Comparison of ENCODE assay signal across 26 mouse cellular contexts in genomic region chr3:101574463-101575193, GRCm38 (mm10). TPM values are rescaled to one million over a fixed set of nuclear protein-coding genes. Genes with fewer than 3 reads are reported as not detected.
DNase-seq lines count a peak whose midpoint lies in the region; ATAC-seq and TF ChIP-seq lines count a peak whose summit lies in the region.
"Had no signal": no experiment of that assay in that cellular context is flagged by ENCODE, and none has a peak within 500 bp of the region (broad histone marks: within the 10 kb centered on the region; RNA-seq: fewer than 3 reads in every experiment).

No protein-coding gene starts in this region.

- H3K9ac ChIP-seq in heart, embryonic 15.5 days = no peak overlapping the region
- H3K9ac ChIP-seq: embryonic facial prominence, embryonic 15.5 days; forebrain, embryonic 12.5 days; forebrain, postnatal 0 days; hindbrain, embryonic 13.5 days; liver, embryonic 15.5 days; lung, embryonic 14.5 days had no signal

- H3K4me1 ChIP-seq in heart, embryonic 15.5 days (replicated peaks) = peaks cover 21% of the 10 kb centered on the region
- no peaks in the 10 kb centered on the region for H3K4me1 ChIP-seq in small intestine, adult 2 months (ENCODE audit: control insufficient read depth, insufficient read depth, insufficient read length, low read length)

- H3K36me3 ChIP-seq in heart, embryonic 15.5 days = peaks cover 44% of the 10 kb centered on the region
- peaks cover 49% of the 10 kb centered on the region for H3K36me3 ChIP-seq in small intestine, adult 2 months (ENCODE audit: control insufficient read depth, insufficient read depth, low read length)

- WGBS in heart, embryonic 15.5 days = 73% methylated on average over 3 of the region's 3 CpGs
- WGBS in small intestine, adult 2 months = 87% methylated on average over 3 of the region's 3 CpGs

- DNase-seq in adrenal gland, postnatal 14 days = peak; percentile 61
- DNase-seq in adrenal gland, postnatal 25 days = no peak
- DNase-seq in heart, adult 9 months (ENCODE audit: low spot score in 2 of 2) = no peak
- DNase-seq in kidney, adult 9 months = peak; percentile 35
- DNase-seq in kidney, postnatal 10 days = no peak
- DNase-seq in left cerebral cortex, adult 11 months (ENCODE audit: low spot score) = no peak
- DNase-seq: cerebellum, adult 11-12 months; cerebellum, postnatal 10 days; forebrain, postnatal 0 days; lung, embryonic 14.5 days; lung, postnatal 14 days; midbrain, embryonic 14.5 days; right cerebral cortex, postnatal 25 days; spleen, adult 18-20 months; thymus, adult 18-20 months; thymus, postnatal 25 days had no signal

- H3K9me3 ChIP-seq in heart, embryonic 15.5 days (replicated peaks) = no peaks in the 10 kb centered on the region
- H3K9me3 ChIP-seq: embryonic facial prominence, embryonic 15.5 days; hindbrain, embryonic 13.5 days; liver, embryonic 15.5 days had no signal

- no peak overlapping the region for H3K4me2 ChIP-seq in heart, embryonic 15.5 days
- H3K4me2 ChIP-seq: embryonic facial prominence, embryonic 15.5 days; forebrain, embryonic 12.5 days; hindbrain, embryonic 13.5 days; liver, embryonic 15.5 days; lung, embryonic 14.5 days had no signal

- H3K27me3 ChIP-seq in heart, embryonic 15.5 days = no peaks in the 10 kb centered on the region
- H3K27me3 ChIP-seq in small intestine, adult 2 months (ENCODE audit: control insufficient read depth, insufficient read depth, low read length) = no peaks in the 10 kb centered on the region
- H3K27me3 ChIP-seq: embryonic facial prominence, embryonic 15.5 days; forebrain, embryonic 12.5 days; hindbrain, embryonic 13.5 days; liver, embryonic 15.5 days; Patski had no signal

- ATAC-seq in heart, embryonic 15.5 days (replicated peaks; ENCODE audit: insufficient number of reproducible peaks, insufficient read depth, low FRiP score, low read depth) = no peak
- ATAC-seq: forebrain, postnatal 0 days; intestine, embryonic 16.5 days; Patski had no signal

- H3K27ac ChIP-seq in heart, embryonic 15.5 days = peak overlapping the region; percentile 42; the same call in 1 of the 2 replicates
- H3K27ac ChIP-seq in small intestine, adult 2 months (ENCODE audit: insufficient read depth, low read depth, low read length) = peak overlapping the region; percentile 15; the same call in 1 of the 2 replicates
- H3K27ac ChIP-seq: embryonic facial prominence, embryonic 15.5 days; forebrain, embryonic 12.5 days; heart, adult 2 months; hindbrain, embryonic 13.5 days; liver, embryonic 15.5 days; stomach, postnatal 0 days had no signal

- H3K4me3 ChIP-seq in heart, embryonic 15.5 days = no peak overlapping the region
- no peak overlapping the region for H3K4me3 ChIP-seq in small intestine, adult 2 months (ENCODE audit: low read depth, low read length)
- H3K4me3 ChIP-seq: embryonic facial prominence, embryonic 15.5 days; forebrain, embryonic 12.5 days; heart, adult 2 months; hindbrain, embryonic 13.5 days; liver, embryonic 15.5 days had no signal

- TF ChIP-seq POLR2A in small intestine, adult 2 months (IDR thresholded peaks at IDR 0.05; ENCODE audit: low read depth, low read length) = no peak

- no peak for TF ChIP-seq CTCF in small intestine, adult 2 months (IDR thresholded peaks at IDR 0.05; ENCODE audit: extremely low read depth, insufficient read length, insufficient replicate concordance, low read depth, low read length)

RNA-seq across cellular contexts. Expression of gene Atp1a1, which starts 29.9 kb away (rescaled TPM):
- 548 and 554 TPM in 2 replicates for total RNA-seq in adrenal gland, postnatal 14 days (2021)
- 768 and 861 TPM in 2 replicates for total RNA-seq in adrenal gland, postnatal 25 days (2021)
- 270 and 271 TPM in 2 replicates for polyA plus RNA-seq in heart, embryonic 15.5 days (2015; fragmentation: Nextera tagmentation; extraction: Ambion mirVana)
- 458 and 1,132 TPM in 2 replicates for polyA plus RNA-seq in small intestine, adult 2 months (2012; rRNA removed)

Comparison
In these comparisons a context has a peak if more than half of its experiments do, and no peak if none do; other contexts are left out.
1. DNase-seq: peak in adrenal gland, postnatal 14 days (single experiment) and kidney, adult 9 months (single experiment); none in adrenal gland, postnatal 25 days (single experiment), heart, adult 9 months (0 of 2), kidney, postnatal 10 days (single experiment) and left cerebral cortex, adult 11 months (single experiment).